Mouse (Mus musculus) myocyte (in vitro differentiated cells): ENCODE measurements around the gene Gpr152. TPM values are rescaled to one million over a fixed set of nuclear protein-coding genes. Genes with fewer than 3 reads are reported as not detected.

Experiments
- H3K27me3 ChIP-seq: one replicate; pipeline ENCODE4 v1.6.1; 2011; ENCODE audit not compliant: control insufficient read depth, insufficient read depth, insufficient read length
- H3K36me3 ChIP-seq: one replicate; pipeline ENCODE4 v1.6.1; 2011; ENCODE audit not compliant: control insufficient read depth, insufficient read depth
- H3K4me2 ChIP-seq: one replicate; pipeline ENCODE4 v1.6.1; 2011; ENCODE audit warnings: low read depth, control low read depth
- H3K4me3 ChIP-seq: one replicate; pipeline ENCODE4 v1.5.1; 2011; ENCODE audit warnings: mild to moderate bottlenecking, control low read depth, moderate library complexity
- H3K79me2 ChIP-seq: one replicate; pipeline ENCODE4 v1.6.1; 2011; ENCODE audit not compliant: control insufficient read depth, insufficient read depth
- H3ac ChIP-seq: one replicate; pipeline ENCODE4 v1.6.1; 2011; ENCODE audit not compliant: control insufficient read depth, insufficient read length
- CEBPB ChIP-seq: IDR thresholded peaks from 2 replicates; pipeline ENCODE4 v1.6.1; 2011; ENCODE audit warnings: mild to moderate bottlenecking, moderate library complexity; ENCODE audit not compliant: poor library complexity, insufficient read depth, severe bottlenecking
- E2F4 ChIP-seq: IDR thresholded peaks from one replicate; pipeline ENCODE4 v1.6.1; 2011; ENCODE audit warnings: mild to moderate bottlenecking, control low read depth, moderate library complexity; ENCODE audit not compliant: insufficient read depth
- MAX ChIP-seq: IDR thresholded peaks from one replicate; pipeline ENCODE4 v1.6.1; 2011; ENCODE audit warnings: low read depth, mild to moderate bottlenecking, control low read depth
- MYOD1 ChIP-seq, 3 experiments: IDR thresholded peaks; one replicate each; pipeline ENCODE4 v1.6.1; 2011; ENCODE audit warnings: control low read depth in 2 of 3, low read depth in 2 of 3, mild to moderate bottlenecking in 2 of 3, moderate library complexity in 1 of 3; ENCODE audit not compliant: insufficient read length in 2 of 3, control insufficient read depth in 1 of 3
- MYOG ChIP-seq, 3 experiments: IDR thresholded peaks; one replicate each; pipeline ENCODE4 v1.6.1; 2011; ENCODE audit warnings: control low read depth in 2 of 3, low read depth in 2 of 3, mild to moderate bottlenecking in 2 of 3; ENCODE audit not compliant: insufficient read length in 2 of 3, control insufficient read depth in 1 of 3, insufficient read depth in 1 of 3
- POLR2A ChIP-seq: IDR thresholded peaks from one replicate; pipeline ENCODE4 v1.6.1; 2011; ENCODE audit warnings: low read depth, mild to moderate bottlenecking, control low read depth, moderate library complexity; ENCODE audit not compliant: insufficient read length
- POLR2AphosphoS2 ChIP-seq: IDR thresholded peaks from one replicate; pipeline ENCODE4 v1.6.1; 2011; ENCODE audit warnings: low read depth, control low read depth; ENCODE audit not compliant: insufficient read length
- REST ChIP-seq: IDR thresholded peaks from one replicate; pipeline ENCODE4 v1.6.1; 2011; ENCODE audit warnings: mild to moderate bottlenecking, control low read depth, moderate library complexity; ENCODE audit not compliant: insufficient read depth, insufficient read length
- SRF ChIP-seq: IDR thresholded peaks from one replicate; pipeline ENCODE4 v1.6.1; 2011; ENCODE audit warnings: low read depth; ENCODE audit not compliant: control insufficient read depth, insufficient read length
- TCF12 ChIP-seq: IDR thresholded peaks from one replicate; pipeline ENCODE4 v1.6.1; 2011; ENCODE audit warnings: mild to moderate bottlenecking, control low read depth; ENCODE audit not compliant: poor library complexity, insufficient read depth, severe bottlenecking
- TCF3 ChIP-seq: IDR thresholded peaks from one replicate; pipeline ENCODE4 v1.6.1; 2011; ENCODE audit warnings: low read depth, control low read depth; ENCODE audit not compliant: insufficient read length
- USF1 ChIP-seq: IDR thresholded peaks from one replicate; pipeline ENCODE4 v1.6.1; 2011; ENCODE audit warnings: low read depth, mild to moderate bottlenecking, control low read depth, moderate library complexity
- polyA plus RNA-seq: library from polyadenylated mRNA; unstranded; fragments of >200 nt; fragmentation: generic; extraction: Trizol; gene quantifications from one replicate; pipeline ENCODE4 v1.2.1, GENCODE M21; 2012; ENCODE audit warnings: missing spikeins

Gene Gpr152
- polyA plus RNA-seq, 1 experiment = not detected

GRCm38 (mm10) chr19:4169810-4170209 is 30.2 kb downstream of the Gpr152 start:
- Histone ChIP-seq H3K36me3 (no peaks in the 10 kb centered on the region), H3K4me3 (peak overlapping the region; percentile 27), H3K79me2 (no peaks in the 10 kb centered on the region), H3K27me3 (no peaks in the 10 kb centered on the region), H3ac (peak overlapping the region; percentile 27), H3K4me2 (peak overlapping the region; percentile 92)
- no peak for TF ChIP-seq REST
- peak in 1 of 3 experiments; percentile 19 for TF ChIP-seq MYOD1 (IDR thresholded peaks at IDR 0.05; ENCODE audit: control insufficient read depth in 1 of 3, insufficient read length in 2 of 3, low read depth in 2 of 3)

- Histone ChIP-seq H3K36me3 (no peaks in the 10 kb centered on the region), H3K4me3 (no peak overlapping the region), H3K79me2 (no peaks in the 10 kb centered on the region), H3ac (no peak overlapping the region), H3K27me3 (no peaks in the 10 kb centered on the region), H3K4me2 (peak overlapping the region; percentile 56)
- TF ChIP-seq MYOD1 (IDR thresholded peaks at IDR 0.05; ENCODE audit: control insufficient read depth in 1 of 3, insufficient read length in 2 of 3, low read depth in 2 of 3) (peak in 1 of 3 experiments; percentile 17), USF1 (no peak), POLR2A (peak; percentile 6)
Observed at GRCm38 (mm10) chr19:4170723-4171392, 31.3 kb downstream of the Gpr152 start.

DNA sequence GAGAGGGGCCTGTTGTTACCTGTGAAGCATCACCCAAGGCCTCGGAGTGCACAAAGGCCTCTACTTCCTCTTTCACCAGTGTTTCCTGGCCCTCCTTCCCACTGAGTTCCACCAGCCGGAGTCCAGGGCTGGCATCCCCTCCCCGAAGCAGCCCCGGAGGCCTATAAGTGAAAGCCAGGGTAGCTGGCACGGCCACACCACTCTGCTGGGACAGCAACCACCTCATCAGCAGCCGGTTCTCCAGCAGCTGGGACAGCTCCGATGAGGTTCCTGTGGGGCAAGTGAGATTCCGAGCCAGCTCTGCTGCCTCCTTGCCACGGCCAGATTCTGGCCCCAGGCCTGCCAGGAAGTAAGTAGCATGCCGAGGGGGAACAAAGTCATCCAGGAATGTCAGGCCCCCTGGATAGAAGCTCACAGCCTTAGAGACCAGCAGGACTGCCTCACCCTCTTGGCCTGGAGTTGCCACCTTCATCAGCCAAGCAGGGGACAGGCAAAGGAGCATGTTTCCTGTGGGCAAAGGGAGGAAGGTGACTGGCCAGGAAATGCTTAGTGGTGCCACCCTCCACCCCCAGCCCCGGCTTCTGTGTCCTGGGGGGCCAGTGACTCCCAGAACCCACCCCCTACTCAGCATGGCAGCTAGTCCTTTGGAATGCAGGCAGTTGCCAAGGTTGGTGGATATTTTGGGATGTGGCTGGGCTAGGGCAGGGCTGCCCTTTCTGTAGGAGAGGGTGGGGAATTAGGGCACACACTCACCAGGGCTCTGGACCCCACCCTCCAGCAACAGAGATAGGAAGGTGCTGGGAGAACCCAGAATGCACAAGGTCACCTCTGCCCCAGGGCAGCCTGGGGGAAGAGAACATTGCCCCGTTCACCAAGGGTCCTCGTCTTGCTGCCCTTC is 32.1 kb downstream of the Gpr152 start:
- Histone ChIP-seq H3K4me2 (peak overlapping the region; percentile 56), H3K27me3 (no peaks in the 10 kb centered on the region), H3ac (no peak overlapping the region), H3K4me3 (no peak overlapping the region), H3K36me3 (no peaks in the 10 kb centered on the region), H3K79me2 (no peaks in the 10 kb centered on the region)
- peak; percentile 27 for TF ChIP-seq POLR2A
- peak in 1 of 3 experiments; percentile 51 for TF ChIP-seq MYOD1 (IDR thresholded peaks at IDR 0.05; ENCODE audit: control insufficient read depth in 1 of 3, insufficient read length in 2 of 3, low read depth in 2 of 3)
- no peak for TF ChIP-seq REST
- TF ChIP-seq SRF = no peak
- TF ChIP-seq E2F4 = no peak
- TF ChIP-seq MYOG (IDR thresholded peaks at IDR 0.05; ENCODE audit: control insufficient read depth in 1 of 3, insufficient read depth in 1 of 3, insufficient read length in 2 of 3, low read depth in 2 of 3) = peak in 1 of 3 experiments; percentile 71
- TF ChIP-seq POLR2AphosphoS2 = peak; percentile 44

- no peak overlapping the region for H3K4me2 ChIP-seq
- no peaks in the 10 kb centered on the region for H3K79me2 ChIP-seq
- H3K4me3 ChIP-seq = no peak overlapping the region
- H3K27me3 ChIP-seq = no peaks in the 10 kb centered on the region
- no peak for TF ChIP-seq TCF12
- no peak for TF ChIP-seq USF1
- H3K36me3 ChIP-seq = no peaks in the 10 kb centered on the region
- no peak overlapping the region for H3ac ChIP-seq
Observed at GRCm38 (mm10) chr19:4172925-4173324, 33.3 kb downstream of the Gpr152 start.

DNA sequence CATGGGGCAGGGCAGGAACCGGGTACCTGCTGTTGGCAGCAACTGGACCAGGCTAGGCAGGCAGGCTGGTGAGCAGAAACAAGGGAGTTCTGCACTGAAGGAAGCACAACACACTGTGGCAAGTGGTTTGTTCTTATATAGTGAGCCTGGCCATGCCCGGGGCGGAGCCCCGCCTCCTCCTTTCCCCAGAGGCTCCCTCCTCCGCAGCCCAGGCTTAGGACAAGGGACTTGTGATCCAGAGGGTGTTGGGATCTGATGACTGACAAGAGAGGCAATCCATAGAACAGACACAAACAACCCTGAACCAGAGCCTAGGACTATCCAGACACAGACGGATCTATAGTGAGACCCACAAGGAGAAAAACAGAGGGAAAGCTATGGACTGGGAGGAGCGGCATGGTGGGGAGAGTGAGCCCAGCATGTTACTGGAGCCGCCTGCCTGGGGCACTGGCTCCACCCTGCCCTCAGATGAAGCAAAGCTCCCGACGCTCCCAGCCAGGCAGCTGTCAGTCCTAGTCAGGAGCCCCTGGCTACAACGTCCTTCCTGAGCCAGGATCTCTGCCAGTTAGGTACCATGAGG is 35.9 kb downstream of the Gpr152 start, which contains the start of gene Carns1:
TSS of gene Carns1 (minus strand) at position 112 of the 580 bp plus-strand sequence.
- Histone ChIP-seq H3ac (peak within 1 kb of the TSS; percentile 16), H3K27me3 (no peaks in the 10 kb centered on the region), H3K79me2 (no peaks in the 10 kb centered on the region), H3K36me3 (no peaks in the 10 kb centered on the region), H3K4me2 (peak within 1 kb of the TSS; percentile 98), H3K4me3 (peak within 1 kb of the TSS; percentile 27)
- TF ChIP-seq POLR2AphosphoS2 (peak; percentile 88), POLR2A (peak; percentile 88), TCF12 (no peak), CEBPB (no peak), REST (no peak), MAX (no peak), E2F4 (no peak), SRF (no peak), MYOG (IDR thresholded peaks at IDR 0.05; ENCODE audit: control insufficient read depth in 1 of 3, insufficient read depth in 1 of 3, insufficient read length in 2 of 3, low read depth in 2 of 3) (peak in 1 of 3 experiments; percentile 83), TCF3 (no peak), USF1 (no peak), MYOD1 (IDR thresholded peaks at IDR 0.05; ENCODE audit: control insufficient read depth in 1 of 3, insufficient read length in 2 of 3, low read depth in 2 of 3) (peak in 2 of 3 experiments; percentile 60 to 86)
